Mouse (Mus musculus): Measurements from ENCODE around the gene Nos1ap. TPM values are rescaled to one million over a fixed set of nuclear protein-coding genes. Genes with fewer than 3 reads are reported as not detected.
A peak's percentile ranks its signal among the peaks of the same experiment; 100 is the strongest.

Nos1ap gene
- polyA plus RNA-seq, 1 experiment from 2014 or later = 25.1 TPM

- Histone ChIP-seq H3K27ac (peak overlapping the region; percentile 84), H3K4me1 (peaks cover 87% of the 10 kb centered on the region), H3K4me3 (no peak overlapping the region), H3K9me3 (no peaks in the 10 kb centered on the region), H3K36me3 (no peaks in the 10 kb centered on the region), H3K27me3 (ENCODE audit: insufficient read depth, poor library complexity, severe bottlenecking) (no peaks in the 10 kb centered on the region)
- whole genome bisulfite sequencing = 16% methylated on average over 11 of the region's 11 CpGs
- DNase-seq (ENCODE audit: low spot score) = no peak
Measured at GRCm38 (mm10) chr1:170502491-170503276, 87.0 kb downstream of the Nos1ap start.

GRCm38 (mm10) chr1:170501970-170502369 lies 87.7 kb downstream of the Nos1ap start:
- H3K27ac ChIP-seq = peak overlapping the region; percentile 69; the same call in 1 of the 2 replicates
- WGBS = 75% methylated on average over 1 of the region's 1 CpGs
- no peak for DNase-seq (ENCODE audit: low spot score)
- peaks cover 89% of the 10 kb centered on the region for H3K4me1 ChIP-seq
- no peak overlapping the region for H3K4me3 ChIP-seq
- H3K27me3 ChIP-seq (ENCODE audit: insufficient read depth, poor library complexity, severe bottlenecking) = no peaks in the 10 kb centered on the region
- no peaks in the 10 kb centered on the region for H3K36me3 ChIP-seq
- no peaks in the 10 kb centered on the region for H3K9me3 ChIP-seq

- Histone ChIP-seq H3K4me3 (no peak overlapping the region), H3K9me3 (no peaks in the 10 kb centered on the region), H3K27ac (peak overlapping the region; percentile 69), H3K36me3 (no peaks in the 10 kb centered on the region), H3K4me1 (peaks cover 90% of the 10 kb centered on the region), H3K27me3 (ENCODE audit: insufficient read depth, poor library complexity, severe bottlenecking) (no peaks in the 10 kb centered on the region)
- no peak for DNase-seq (ENCODE audit: low spot score)
- 48% methylated on average over 7 of the region's 7 CpGs for WGBS
Measured at GRCm38 (mm10) chr1:170501556-170501955, 88.1 kb downstream of the Nos1ap start.

DNA sequence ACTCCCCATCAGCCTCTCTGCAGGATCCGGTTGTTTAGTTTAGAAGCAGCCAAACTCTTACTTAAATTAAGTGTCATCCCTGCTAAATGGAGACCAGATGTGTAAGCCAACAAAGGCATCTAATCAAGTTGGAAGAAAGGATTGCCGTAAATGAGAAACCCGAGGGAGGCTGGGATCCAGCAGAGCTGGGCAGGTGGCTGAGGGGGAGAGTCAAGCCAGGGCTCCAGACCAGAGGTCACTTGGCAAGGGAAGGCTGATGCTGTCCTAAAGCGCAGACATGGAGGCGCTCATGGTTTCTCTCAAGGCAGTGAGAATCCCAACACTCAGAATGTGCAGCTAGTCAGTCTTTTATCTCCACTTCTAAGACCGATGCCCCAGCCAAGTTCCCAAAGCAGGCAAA lies 89.8 kb downstream of the Nos1ap start:
- Histone ChIP-seq H3K36me3 (no peaks in the 10 kb centered on the region), H3K4me3 (no peak overlapping the region), H3K27ac (peak overlapping the region; percentile 65), H3K27me3 (ENCODE audit: insufficient read depth, poor library complexity, severe bottlenecking) (no peaks in the 10 kb centered on the region), H3K4me1 (peaks cover 89% of the 10 kb centered on the region), H3K9me3 (no peaks in the 10 kb centered on the region)
- 45% methylated on average over 6 of the region's 6 CpGs for WGBS
- no peak for DNase-seq (ENCODE audit: low spot score)

DNA sequence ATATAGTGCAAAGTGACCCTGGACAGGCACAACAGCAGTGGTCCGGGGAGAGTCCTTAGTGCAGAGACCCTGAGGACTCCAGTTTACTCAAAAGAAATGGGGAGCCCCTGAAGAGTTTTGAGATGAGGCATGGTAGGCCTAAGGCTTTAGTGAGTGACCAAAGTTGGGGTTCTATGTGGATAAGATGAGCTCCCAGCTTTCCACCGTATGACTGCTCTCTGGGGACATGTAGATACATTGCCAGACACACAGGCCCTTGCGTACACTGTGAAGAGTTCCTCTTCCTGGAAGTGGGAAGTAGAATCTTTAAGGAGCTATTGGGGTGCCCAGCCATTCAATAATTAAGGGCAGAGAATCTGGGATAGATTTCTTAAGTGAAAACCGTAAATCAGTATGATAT lies 90.2 kb downstream of the Nos1ap start:
- Histone ChIP-seq H3K9me3 (no peaks in the 10 kb centered on the region), H3K4me1 (peaks cover 84% of the 10 kb centered on the region), H3K4me3 (no peak overlapping the region), H3K36me3 (no peaks in the 10 kb centered on the region), H3K27ac (peak overlapping the region; percentile 65), H3K27me3 (ENCODE audit: insufficient read depth, poor library complexity, severe bottlenecking) (no peaks in the 10 kb centered on the region)
- WGBS = 62% methylated on average over 4 of the region's 4 CpGs
- DNase-seq (ENCODE audit: low spot score) = no peak

GRCm38 (mm10) chr1:170498645-170499044 lies 91.0 kb downstream of the Nos1ap start:
- WGBS = 30% methylated on average over 4 of the region's 4 CpGs
- peaks cover 76% of the 10 kb centered on the region for H3K4me1 ChIP-seq

GRCm38 (mm10) chr1:170496221-170496620 lies 93.4 kb downstream of the Nos1ap start:
- no peak for DNase-seq (ENCODE audit: low spot score)
- peak overlapping the region; percentile 62; the same call in 1 of the 2 replicates for H3K27ac ChIP-seq
- no peaks in the 10 kb centered on the region for H3K36me3 ChIP-seq
- no peaks in the 10 kb centered on the region for H3K9me3 ChIP-seq
- H3K27me3 ChIP-seq (ENCODE audit: insufficient read depth, poor library complexity, severe bottlenecking) = no peaks in the 10 kb centered on the region
- no peak overlapping the region for H3K4me3 ChIP-seq
- H3K4me1 ChIP-seq = peaks cover 56% of the 10 kb centered on the region
- 67% methylated on average over 8 of the region's 8 CpGs for WGBS

More at GRCm38 (mm10) chr1:170498645-170499044, 91.0 kb downstream of the Nos1ap start:
- H3K36me3 ChIP-seq = no peaks in the 10 kb centered on the region
- no peaks in the 10 kb centered on the region for H3K9me3 ChIP-seq
- no peak overlapping the region for H3K4me3 ChIP-seq
- no peaks in the 10 kb centered on the region for H3K27me3 ChIP-seq (ENCODE audit: insufficient read depth, poor library complexity, severe bottlenecking)
- peak overlapping the region; percentile 65 for H3K27ac ChIP-seq
- DNase-seq (ENCODE audit: low spot score) = no peak

- H3K9me3 ChIP-seq = no peaks in the 10 kb centered on the region
- H3K27ac ChIP-seq = peak overlapping the region; percentile 65
- no peaks in the 10 kb centered on the region for H3K27me3 ChIP-seq (ENCODE audit: insufficient read depth, poor library complexity, severe bottlenecking)
- DNase-seq (ENCODE audit: low spot score) = no peak
- H3K4me1 ChIP-seq = peaks cover 52% of the 10 kb centered on the region
- H3K4me3 ChIP-seq = no peak overlapping the region
- 23% methylated on average over 13 of the region's 13 CpGs for WGBS
- no peaks in the 10 kb centered on the region for H3K36me3 ChIP-seq
Measured at GRCm38 (mm10) chr1:170495538-170496183, 94.0 kb downstream of the Nos1ap start.

DNA sequence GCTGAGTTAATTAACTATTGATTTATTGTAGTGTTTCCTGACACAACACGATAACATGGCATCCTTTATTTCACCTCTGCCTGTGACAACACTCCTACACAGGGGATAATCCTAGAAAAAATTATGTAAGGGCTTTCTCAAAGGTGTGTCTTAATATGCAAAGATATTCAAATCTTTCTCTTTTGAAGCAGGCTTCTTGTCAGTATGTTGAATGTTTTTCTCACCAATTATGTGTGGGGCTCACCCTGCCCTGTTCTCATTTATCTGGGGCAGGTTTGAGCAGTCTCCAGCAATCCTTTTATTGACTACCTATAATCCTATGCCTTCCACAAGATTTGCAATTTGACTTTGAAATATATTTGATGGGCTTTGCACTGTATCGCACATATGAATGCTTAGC lies 97.1 kb downstream of the Nos1ap start:
- no peak overlapping the region for H3K4me3 ChIP-seq
- DNase-seq (ENCODE audit: low spot score) = no peak
- no peak overlapping the region for H3K27ac ChIP-seq
- H3K9me3 ChIP-seq = no peaks in the 10 kb centered on the region
- peaks cover 35% of the 10 kb centered on the region for H3K4me1 ChIP-seq
- H3K27me3 ChIP-seq (ENCODE audit: insufficient read depth, poor library complexity, severe bottlenecking) = no peaks in the 10 kb centered on the region
- no peaks in the 10 kb centered on the region for H3K36me3 ChIP-seq
- WGBS = 84% methylated on average over 2 of the region's 2 CpGs

DNA sequence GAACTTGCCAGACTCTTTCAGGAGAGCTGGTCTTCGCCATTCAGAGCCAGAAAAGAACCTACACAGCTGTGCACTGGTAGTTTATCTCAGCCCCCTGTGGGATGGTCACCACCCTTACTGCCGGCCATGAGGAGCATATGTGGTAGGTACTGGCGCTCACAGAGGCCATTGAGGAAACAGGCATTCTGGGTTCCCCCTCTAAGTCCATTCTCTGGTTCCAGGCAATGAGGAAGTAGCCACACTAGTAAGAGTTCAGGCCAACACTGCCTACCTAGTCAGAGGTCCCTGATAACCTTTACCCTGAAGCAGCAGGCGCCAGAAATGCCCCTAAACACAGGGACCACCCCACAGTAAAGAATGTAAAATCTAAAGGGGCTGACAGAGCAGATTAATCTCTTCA lies 97.6 kb downstream of the Nos1ap start:
- Histone ChIP-seq H3K36me3 (no peaks in the 10 kb centered on the region), H3K9me3 (no peaks in the 10 kb centered on the region), H3K4me1 (peaks cover 37% of the 10 kb centered on the region), H3K4me3 (no peak overlapping the region), H3K27ac (no peak overlapping the region), H3K27me3 (ENCODE audit: insufficient read depth, poor library complexity, severe bottlenecking) (no peaks in the 10 kb centered on the region)
- DNase-seq (ENCODE audit: low spot score) = no peak
- WGBS = 62% methylated on average over 4 of the region's 4 CpGs

DNA sequence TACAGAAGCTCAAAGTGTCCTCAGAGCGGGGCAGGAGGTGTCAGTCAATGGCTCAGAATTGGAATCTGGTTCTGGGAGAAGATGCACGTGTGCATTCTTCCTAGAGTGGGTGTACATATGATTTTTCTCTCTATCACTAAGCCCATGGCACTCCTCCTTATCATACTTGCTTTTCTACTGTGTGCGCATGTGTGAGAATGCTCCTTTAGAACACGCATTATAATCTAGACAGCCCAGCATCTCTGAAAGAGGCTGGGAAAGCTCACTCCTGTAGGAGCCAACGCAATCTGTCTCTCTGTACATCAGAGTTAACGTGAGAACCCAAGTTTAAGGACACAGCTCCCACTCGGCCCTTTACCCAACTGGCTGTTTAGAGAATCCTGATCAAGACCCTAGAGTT lies 99.7 kb downstream of the Nos1ap start:
- no peak overlapping the region for H3K4me3 ChIP-seq
- DNase-seq (ENCODE audit: low spot score) = no peak
- no peaks in the 10 kb centered on the region for H3K36me3 ChIP-seq
- peaks cover 32% of the 10 kb centered on the region for H3K4me1 ChIP-seq
- no peaks in the 10 kb centered on the region for H3K9me3 ChIP-seq
- peak overlapping the region; percentile 44; the same call in 1 of the 2 replicates for H3K27ac ChIP-seq
- no peaks in the 10 kb centered on the region for H3K27me3 ChIP-seq (ENCODE audit: insufficient read depth, poor library complexity, severe bottlenecking)
- WGBS = 64% methylated on average over 7 of the region's 7 CpGs

- H3K36me3 ChIP-seq = no peaks in the 10 kb centered on the region
- 83% methylated on average over 6 of the region's 6 CpGs for WGBS
- H3K27ac ChIP-seq = no peak overlapping the region
- no peak overlapping the region for H3K4me3 ChIP-seq
- no peak for DNase-seq (ENCODE audit: low spot score)
- H3K4me1 ChIP-seq = peaks cover 37% of the 10 kb centered on the region
- no peaks in the 10 kb centered on the region for H3K27me3 ChIP-seq (ENCODE audit: insufficient read depth, poor library complexity, severe bottlenecking)
- H3K9me3 ChIP-seq = no peaks in the 10 kb centered on the region
Measured at GRCm38 (mm10) chr1:170489450-170489849, 100.2 kb downstream of the Nos1ap start.

DNA sequence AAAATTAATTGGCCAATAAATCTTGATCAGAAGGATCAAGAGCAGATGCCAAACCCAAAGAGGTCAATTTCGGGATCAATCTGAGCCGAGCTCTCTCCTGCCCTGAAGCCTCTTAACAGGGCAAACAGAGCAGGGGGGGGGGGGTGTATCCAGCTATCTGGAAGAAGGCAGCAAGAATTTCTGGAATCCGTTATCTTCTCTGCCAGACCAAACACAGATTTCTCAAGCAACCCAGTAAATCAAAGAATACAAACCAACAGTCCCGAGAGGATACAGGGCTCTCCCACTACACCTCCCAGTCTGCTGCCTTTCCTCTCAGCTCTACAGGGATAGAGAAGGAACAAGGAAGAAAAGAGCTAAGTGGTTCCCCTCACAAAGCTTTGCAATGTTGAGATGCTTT lies 104.5 kb downstream of the Nos1ap start:
- WGBS = 4% methylated on average over 4 of the region's 4 CpGs
- Histone ChIP-seq H3K27me3 (ENCODE audit: insufficient read depth, poor library complexity, severe bottlenecking) (no peaks in the 10 kb centered on the region), H3K9me3 (no peaks in the 10 kb centered on the region), H3K4me1 (peaks cover 65% of the 10 kb centered on the region), H3K36me3 (no peaks in the 10 kb centered on the region), H3K27ac (peak overlapping the region; percentile 37), H3K4me3 (no peak overlapping the region)
- DNase-seq (ENCODE audit: low spot score) = no peak
